Mouse (Mus musculus) ovary, postnatal 10 days (tissue): ENCODE results near the gene Cnnm1.
"Not testable (repeated sequence)": the region's sequence is repeated elsewhere in the genome, so short reads cannot be mapped to it uniquely, and the experiment has no call there.

Experiments
- DNase-seq: peaks from one replicate; pipeline ENCODE4 v3.0.0; 2022; ENCODE audit warnings: low spot score

Cnnm1 gene

GRCm38 (mm10) chr19:43465601-43466255, 25.5 kb downstream of the Cnnm1 start:
- DNase-seq, result no peak

- no peak for DNase-seq
These were observed 27.9 kb downstream of the Cnnm1 start for GRCm38 (mm10) chr19:43467927-43468685.

GRCm38 (mm10) chr19:43469333-43469732, 29.1 kb downstream of the Cnnm1 start:
- no peak for DNase-seq

GRCm38 (mm10) chr19:43472331-43472730, 32.1 kb downstream of the Cnnm1 start:
- DNase-seq, result no peak

GRCm38 (mm10) chr19:43472781-43473180, 32.5 kb downstream of the Cnnm1 start:
- DNase-seq, result no peak

- DNase-seq, result no peak
These were observed 35.4 kb downstream of the Cnnm1 start for GRCm38 (mm10) chr19:43475642-43476041.

GRCm38 (mm10) chr19:43476063-43476462, 35.8 kb downstream of the Cnnm1 start:
- no peak for DNase-seq

GRCm38 (mm10) chr19:43477436-43477835, 37.2 kb downstream of the Cnnm1 start:
- no peak for DNase-seq

- no peak for DNase-seq
These were observed 38.7 kb downstream of the Cnnm1 start for GRCm38 (mm10) chr19:43478891-43479290.

- DNase-seq, result no peak
These were observed 39.2 kb downstream of the Cnnm1 start for GRCm38 (mm10) chr19:43479431-43479830.

GRCm38 (mm10) chr19:43480512-43480911, 40.3 kb downstream of the Cnnm1 start:
- DNase-seq, result no peak

- DNase-seq, result no peak
These were observed 47.2 kb downstream of the Cnnm1 start for GRCm38 (mm10) chr19:43487429-43487828.

GRCm38 (mm10) chr19:43493316-43493715, 53.1 kb downstream of the Cnnm1 start:
- DNase-seq, result not testable (repeated sequence)

GRCm38 (mm10) chr19:43493878-43494277, 53.6 kb downstream of the Cnnm1 start:
- DNase-seq, result no peak

GRCm38 (mm10) chr19:43494914-43495313, 54.7 kb downstream of the Cnnm1 start:
- DNase-seq, result no peak

- DNase-seq, result no peak
These were observed 55.6 kb downstream of the Cnnm1 start for GRCm38 (mm10) chr19:43495846-43496245.

- no peak for DNase-seq
These were observed 57.2 kb downstream of the Cnnm1 start for GRCm38 (mm10) chr19:43497440-43497839.

- DNase-seq, result no peak
These were observed 58.6 kb downstream of the Cnnm1 start for GRCm38 (mm10) chr19:43498874-43499273.

- DNase-seq, result no peak
These were observed 62.4 kb downstream of the Cnnm1 start for GRCm38 (mm10) chr19:43502630-43503029.

GRCm38 (mm10) chr19:43503593-43503992, 63.4 kb downstream of the Cnnm1 start:
- not testable (repeated sequence) for DNase-seq

- DNase-seq, result no peak
These were observed 65.2 kb downstream of the Cnnm1 start for GRCm38 (mm10) chr19:43505441-43505840.

- no peak for DNase-seq
These were observed 70.4 kb downstream of the Cnnm1 start for GRCm38 (mm10) chr19:43510436-43511220.
